Mouse (Mus musculus): Measurements from ENCODE around the gene Hlcs.

The Hlcs gene

GRCm38 (mm10) chr16:94096479-94096878 is 216.9 kb downstream of the Hlcs start:
- in situ Hi-C loops (cut with MboI, MseI) = no loop called here

- in situ Hi-C loops (cut with MboI, MseI) = no loop called here
Measured at GRCm38 (mm10) chr16:94095109-94095822, 218.1 kb downstream of the Hlcs start.

- in situ Hi-C loops (cut with MboI, MseI) = no loop called here
Measured at GRCm38 (mm10) chr16:94094251-94095108, 218.9 kb downstream of the Hlcs start.

- in situ Hi-C loops (cut with MboI, MseI) = no loop called here
Measured at GRCm38 (mm10) chr16:94093151-94093863, 220.1 kb downstream of the Hlcs start.

GRCm38 (mm10) chr16:94092511-94093150 is 220.7 kb downstream of the Hlcs start:
- in situ Hi-C loops (cut with MboI, MseI) = no loop called here

- in situ Hi-C loops (cut with MboI, MseI) = no loop called here
Measured at GRCm38 (mm10) chr16:94088819-94089692, 224.3 kb downstream of the Hlcs start.

- in situ Hi-C loops (cut with MboI, MseI) = no loop called here
Measured at GRCm38 (mm10) chr16:94088226-94088748, 225.1 kb downstream of the Hlcs start.

GRCm38 (mm10) chr16:94087570-94088225 is 225.7 kb downstream of the Hlcs start:
- in situ Hi-C loops (cut with MboI, MseI) = no loop called here

- in situ Hi-C loops (cut with MboI, MseI) = no loop called here
Measured at GRCm38 (mm10) chr16:94086701-94087569, 226.4 kb downstream of the Hlcs start.

- in situ Hi-C loops (cut with MboI, MseI) = no loop called here
Measured at GRCm38 (mm10) chr16:94085603-94086285, 227.6 kb downstream of the Hlcs start.

GRCm38 (mm10) chr16:94084711-94085602 is 228.4 kb downstream of the Hlcs start, which contains the start of gene Sim2:
Gene Sim2, plus strand, starts transcription at chr16:94084931.
- in situ Hi-C loops (cut with MboI, MseI) = no loop called here

- in situ Hi-C loops (cut with MboI, MseI) = no loop called here
Measured at GRCm38 (mm10) chr16:94083848-94084525, 229.4 kb downstream of the Hlcs start.

GRCm38 (mm10) chr16:94082960-94083847 is 230.2 kb downstream of the Hlcs start:
- in situ Hi-C loops (cut with MboI, MseI) = no loop called here

- in situ Hi-C loops (cut with MboI, MseI) = no loop called here
Measured at GRCm38 (mm10) chr16:94081996-94082708, 231.2 kb downstream of the Hlcs start.

- in situ Hi-C loops (cut with MboI, MseI) = no loop called here
Measured at GRCm38 (mm10) chr16:94081596-94081995, 231.8 kb downstream of the Hlcs start.

Measured in T-helper 17 cell (primary cell).